Mouse (Mus musculus): ENCODE measurements around the gene Tex33. TPM values are rescaled to one million over a fixed set of nuclear protein-coding genes. Genes with fewer than 3 reads are reported as not detected.

Tex33 gene
- polyA plus RNA-seq, 1 experiment from 2014 or later = not detected

- Histone ChIP-seq H3K4me2 (replicated peaks) (peak within 1 kb of the TSS; percentile 91), H3K4me1 (replicated peaks; ENCODE audit: control insufficient read depth, insufficient read depth, low read length) (peaks cover 41% of the 10 kb centered on the region), H3K27me3 (ENCODE audit: control insufficient read depth, insufficient read depth, low read length) (peaks cover 26% of the 10 kb centered on the region), H3K36me3 (replicated peaks; ENCODE audit: control insufficient read depth, insufficient read depth) (no peaks in the 10 kb centered on the region), H3K9ac (peak within 1 kb of the TSS; percentile 65), H3K27ac (peak within 1 kb of the TSS; percentile 83), H3K4me3 (replicated peaks; ENCODE audit: low read length) (peak within 1 kb of the TSS; percentile 55), H3K9me3 (ENCODE audit: control insufficient read depth, low read length) (no peaks in the 10 kb centered on the region)
- 1% methylated on average over 34 of the region's 34 CpGs for WGBS
- DNase-seq (ENCODE audit: low spot score) (peak; percentile 82), ATAC-seq (ENCODE audit: low FRiP score) (peak; percentile 68)
These were observed 10.0 kb upstream of the Tex33 start, which contains the start of gene Tst for GRCm38 (mm10) chr15:78405517-78406211. Gene Tst (minus strand): TSS chr15:78405907.

GRCm38 (mm10) chr15:78405098-78405497 is 9.4 kb upstream of the Tex33 start:
- Histone ChIP-seq H3K9me3 (ENCODE audit: control insufficient read depth, low read length) (no peaks in the 10 kb centered on the region), H3K36me3 (replicated peaks; ENCODE audit: control insufficient read depth, insufficient read depth) (no peaks in the 10 kb centered on the region), H3K9ac (peak overlapping the region; percentile 65), H3K27me3 (ENCODE audit: control insufficient read depth, insufficient read depth, low read length) (peaks cover 20% of the 10 kb centered on the region), H3K4me3 (replicated peaks; ENCODE audit: low read length) (peak overlapping the region; percentile 55), H3K4me1 (replicated peaks; ENCODE audit: control insufficient read depth, insufficient read depth, low read length) (peaks cover 38% of the 10 kb centered on the region), H3K4me2 (replicated peaks) (peak overlapping the region; percentile 91), H3K27ac (no peak overlapping the region)
- DNase-seq (ENCODE audit: low spot score) (no peak), ATAC-seq (ENCODE audit: low FRiP score) (no peak)
- WGBS = 54% methylated on average over 11 of the region's 11 CpGs

- DNase-seq (ENCODE audit: low spot score) = peak; percentile 42
- peaks cover 8% of the 10 kb centered on the region for H3K27me3 ChIP-seq (ENCODE audit: control insufficient read depth, insufficient read depth, low read length)
- no peaks in the 10 kb centered on the region for H3K36me3 ChIP-seq (replicated peaks; ENCODE audit: control insufficient read depth, insufficient read depth)
- 0 out of 2 replicates have a peak overlapping the region, but pooled peaks have one; percentile 4 for H3K9ac ChIP-seq
- H3K4me3 ChIP-seq (replicated peaks; ENCODE audit: low read length) = no peak overlapping the region
- no peak for ATAC-seq (ENCODE audit: low FRiP score)
- H3K4me2 ChIP-seq (replicated peaks) = peak overlapping the region; percentile 8; the same call in 1 of the 2 replicates
- H3K4me1 ChIP-seq (replicated peaks; ENCODE audit: control insufficient read depth, insufficient read depth, low read length) = peaks cover 30% of the 10 kb centered on the region
- 47% methylated on average over 1 of the region's 1 CpGs for WGBS
- no peak overlapping the region for H3K27ac ChIP-seq
- H3K9me3 ChIP-seq (ENCODE audit: control insufficient read depth, low read length) = no peaks in the 10 kb centered on the region
These were observed 8.2 kb upstream of the Tex33 start for GRCm38 (mm10) chr15:78403896-78404295.

GRCm38 (mm10) chr15:78403301-78403741 is 7.6 kb upstream of the Tex33 start:
- DNase-seq (ENCODE audit: low spot score) (no peak), ATAC-seq (ENCODE audit: low FRiP score) (no peak)
- peaks cover 30% of the 10 kb centered on the region for H3K4me1 ChIP-seq (replicated peaks; ENCODE audit: control insufficient read depth, insufficient read depth, low read length)
- H3K9me3 ChIP-seq (ENCODE audit: control insufficient read depth, low read length) = no peaks in the 10 kb centered on the region
- H3K27ac ChIP-seq = peak overlapping the region; percentile 17; the same call in 1 of the 2 replicates
- 44% methylated on average over 3 of the region's 3 CpGs for WGBS
- H3K4me2 ChIP-seq (replicated peaks) = peak overlapping the region; percentile 8; the same call in 1 of the 2 replicates
- H3K4me3 ChIP-seq (replicated peaks; ENCODE audit: low read length) = no peak overlapping the region
- H3K36me3 ChIP-seq (replicated peaks; ENCODE audit: control insufficient read depth, insufficient read depth) = no peaks in the 10 kb centered on the region
- H3K9ac ChIP-seq = 0 out of 2 replicates have a peak overlapping the region, but pooled peaks have one; percentile 4
- 0 out of 2 replicates have a peak, but pooled peaks cover 3% of the 10 kb centered on the region for H3K27me3 ChIP-seq (ENCODE audit: control insufficient read depth, insufficient read depth, low read length)

- 82% methylated on average over 7 of the region's 7 CpGs for WGBS
- H3K36me3 ChIP-seq (replicated peaks; ENCODE audit: control insufficient read depth, insufficient read depth) = no peaks in the 10 kb centered on the region
- no peaks in the 10 kb centered on the region for H3K9me3 ChIP-seq (ENCODE audit: control insufficient read depth, low read length)
- DNase-seq (ENCODE audit: low spot score) (no peak), ATAC-seq (ENCODE audit: low FRiP score) (no peak)
- H3K4me2 ChIP-seq (replicated peaks) = no peak overlapping the region
- no peak overlapping the region for H3K4me3 ChIP-seq (replicated peaks; ENCODE audit: low read length)
- no peak overlapping the region for H3K9ac ChIP-seq
- no peak overlapping the region for H3K27ac ChIP-seq
- peaks cover 25% of the 10 kb centered on the region for H3K4me1 ChIP-seq (replicated peaks; ENCODE audit: control insufficient read depth, insufficient read depth, low read length)
- H3K27me3 ChIP-seq (ENCODE audit: control insufficient read depth, insufficient read depth, low read length) = no peaks in the 10 kb centered on the region
These were observed 6.7 kb upstream of the Tex33 start for GRCm38 (mm10) chr15:78402423-78402822.

- H3K4me3 ChIP-seq (replicated peaks; ENCODE audit: low read length) = no peak overlapping the region
- 52% methylated on average over 4 of the region's 4 CpGs for WGBS
- no peaks in the 10 kb centered on the region for H3K9me3 ChIP-seq (ENCODE audit: control insufficient read depth, low read length)
- no peak overlapping the region for H3K27ac ChIP-seq
- H3K4me2 ChIP-seq (replicated peaks) = no peak overlapping the region
- ATAC-seq (ENCODE audit: low FRiP score) (no peak), DNase-seq (ENCODE audit: low spot score) (no peak)
- no peak overlapping the region for H3K9ac ChIP-seq
- H3K4me1 ChIP-seq (replicated peaks; ENCODE audit: control insufficient read depth, insufficient read depth, low read length) = peaks cover 20% of the 10 kb centered on the region
- H3K36me3 ChIP-seq (replicated peaks; ENCODE audit: control insufficient read depth, insufficient read depth) = no peaks in the 10 kb centered on the region
- no peaks in the 10 kb centered on the region for H3K27me3 ChIP-seq (ENCODE audit: control insufficient read depth, insufficient read depth, low read length)
These were observed 6.2 kb upstream of the Tex33 start for GRCm38 (mm10) chr15:78401921-78402320.

- H3K36me3 ChIP-seq (replicated peaks; ENCODE audit: control insufficient read depth, insufficient read depth) = no peaks in the 10 kb centered on the region
- H3K9ac ChIP-seq = no peak overlapping the region
- DNase-seq (ENCODE audit: low spot score) = no peak
- 72% methylated on average over 6 of the region's 6 CpGs for WGBS
- H3K27ac ChIP-seq = no peak overlapping the region
- no peak overlapping the region for H3K4me2 ChIP-seq (replicated peaks)
- H3K4me3 ChIP-seq (replicated peaks; ENCODE audit: low read length) = no peak overlapping the region
- peaks cover 19% of the 10 kb centered on the region; the same call in 1 of the 2 replicates for H3K4me1 ChIP-seq (replicated peaks; ENCODE audit: control insufficient read depth, insufficient read depth, low read length)
- no peaks in the 10 kb centered on the region for H3K27me3 ChIP-seq (ENCODE audit: control insufficient read depth, insufficient read depth, low read length)
- no peak for ATAC-seq (ENCODE audit: low FRiP score)
- H3K9me3 ChIP-seq (ENCODE audit: control insufficient read depth, low read length) = no peaks in the 10 kb centered on the region
These were observed 5.6 kb upstream of the Tex33 start for GRCm38 (mm10) chr15:78401345-78401744.

GRCm38 (mm10) chr15:78390855-78391254 is 4.9 kb downstream of the Tex33 start:
- 83% methylated on average over 3 of the region's 3 CpGs for WGBS

GRCm38 (mm10) chr15:78385564-78385963 is 10.1 kb downstream of the Tex33 start:
- Histone ChIP-seq H3K36me3 (replicated peaks; ENCODE audit: control insufficient read depth, insufficient read depth) (no peaks in the 10 kb centered on the region), H3K4me2 (replicated peaks) (no peak overlapping the region), H3K9ac (no peak overlapping the region), H3K4me3 (replicated peaks; ENCODE audit: low read length) (no peak overlapping the region), H3K4me1 (replicated peaks; ENCODE audit: control insufficient read depth, insufficient read depth, low read length) (peaks cover 6% of the 10 kb centered on the region; the same call in 1 of the 2 replicates), H3K27ac (no peak overlapping the region; the same call in 1 of the 2 replicates), H3K27me3 (ENCODE audit: control insufficient read depth, insufficient read depth, low read length) (no peaks in the 10 kb centered on the region), H3K9me3 (ENCODE audit: control insufficient read depth, low read length) (no peaks in the 10 kb centered on the region)
- ATAC-seq (ENCODE audit: low FRiP score) (no peak), DNase-seq (ENCODE audit: low spot score) (no peak)
- 94% methylated on average over 1 of the region's 1 CpGs for WGBS

More at GRCm38 (mm10) chr15:78390855-78391254, 4.9 kb downstream of the Tex33 start:
- no peak overlapping the region for H3K9ac ChIP-seq
- H3K4me3 ChIP-seq (replicated peaks; ENCODE audit: low read length) = no peak overlapping the region
- DNase-seq (ENCODE audit: low spot score) (no peak), ATAC-seq (ENCODE audit: low FRiP score) (no peak)
- no peaks in the 10 kb centered on the region for H3K4me1 ChIP-seq (replicated peaks; ENCODE audit: control insufficient read depth, insufficient read depth, low read length)
- no peaks in the 10 kb centered on the region for H3K36me3 ChIP-seq (replicated peaks; ENCODE audit: control insufficient read depth, insufficient read depth)
- no peaks in the 10 kb centered on the region for H3K27me3 ChIP-seq (ENCODE audit: control insufficient read depth, insufficient read depth, low read length)
- H3K4me2 ChIP-seq (replicated peaks) = no peak overlapping the region
- no peaks in the 10 kb centered on the region for H3K9me3 ChIP-seq (ENCODE audit: control insufficient read depth, low read length)
- no peak overlapping the region for H3K27ac ChIP-seq
